Mouse (Mus musculus) heart, postnatal 10 days (tissue): Measurements from ENCODE around the gene Retreg3. TPM values are rescaled to one million over a fixed set of nuclear protein-coding genes. Genes with fewer than 3 reads are reported as not detected.
"Not testable (repeated sequence)": the region's sequence is repeated elsewhere in the genome, so short reads cannot be mapped to it uniquely, and the experiment has no call there.

Experiments
- DNase-seq, 2 experiments: peaks; one replicate each; pipeline ENCODE4 v3.0.0; 2021
- intact Hi-C: fragments of 180-260 bp; cut with DNase I; formaldehyde crosslinking; loops from one replicate; pipeline ENCODE4 v1.15.1; 2025
- total RNA-seq, 2 experiments: library from RNA; stranded (reverse); gene quantifications; 2 replicates each; pipeline ENCODE4 v1.2.3; 2021

Gene Retreg3
- total RNA-seq, 2 experiments from 2014 or later, result 37.6 to 41.6 TPM

DNA sequence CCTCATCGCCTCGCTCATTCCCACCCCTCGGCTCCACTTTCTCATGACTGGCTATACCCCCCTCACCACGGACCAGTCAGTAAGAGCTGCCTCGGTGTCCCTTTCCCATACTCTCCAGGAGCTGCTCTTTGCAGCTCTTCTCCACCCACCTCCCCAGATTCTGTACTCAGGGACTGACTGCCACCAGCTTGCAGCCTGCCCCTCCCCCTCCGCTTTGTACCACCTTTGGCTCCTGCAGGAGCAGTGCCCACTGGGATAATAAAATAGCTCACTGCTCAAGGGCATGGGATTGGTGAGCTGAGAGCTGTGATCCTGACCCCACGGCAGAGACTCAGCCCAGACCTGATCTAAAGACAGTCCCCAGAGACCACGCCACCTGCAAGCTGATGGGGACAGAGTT is 4.8 kb upstream of the Retreg3 start:
- DNase-seq, intact Hi-C loops: not testable (repeated sequence)

GRCm38 (mm10) chr11:101120545-101121188 is 974 bp upstream of the Retreg3 start:
- intact Hi-C loops, result loop anchor here (2.0 kb wide), 1 partner anchor 48 kb away; no protein-coding TSS in a partner anchor
- no peak for DNase-seq

DNA sequence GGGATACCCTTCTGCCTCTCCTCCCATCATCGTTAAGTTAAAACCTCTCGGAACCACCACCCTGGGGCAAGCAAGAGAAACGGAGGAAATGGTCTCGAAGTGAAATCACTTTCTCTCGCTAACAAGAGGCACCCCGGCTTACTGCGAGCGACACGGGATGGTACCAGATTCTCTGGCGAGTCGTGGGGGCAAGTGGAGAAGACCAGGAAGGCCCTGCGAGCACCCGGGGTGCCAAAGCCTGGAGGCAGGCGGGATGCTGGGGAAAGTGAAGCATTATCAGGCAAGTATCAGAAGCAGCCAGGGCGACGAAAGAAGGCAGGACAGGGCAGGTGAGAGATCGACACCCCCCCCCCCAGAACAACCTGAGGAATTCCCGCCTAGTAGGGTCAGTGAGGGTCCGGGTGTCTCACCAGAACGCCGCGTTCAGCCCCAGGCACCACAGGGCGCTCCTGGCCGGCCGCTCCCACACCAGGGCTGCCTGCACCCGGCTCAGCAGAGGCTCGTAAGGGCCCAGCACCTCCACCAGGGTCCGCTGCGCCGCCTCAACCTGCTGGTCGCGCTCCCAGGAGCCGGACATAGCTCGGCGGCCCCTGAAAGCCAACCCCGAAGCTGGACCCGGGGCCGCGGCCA is 447 bp downstream of the Retreg3 start:
- intact Hi-C loops, result no loop called here
- no peak for DNase-seq

DNA sequence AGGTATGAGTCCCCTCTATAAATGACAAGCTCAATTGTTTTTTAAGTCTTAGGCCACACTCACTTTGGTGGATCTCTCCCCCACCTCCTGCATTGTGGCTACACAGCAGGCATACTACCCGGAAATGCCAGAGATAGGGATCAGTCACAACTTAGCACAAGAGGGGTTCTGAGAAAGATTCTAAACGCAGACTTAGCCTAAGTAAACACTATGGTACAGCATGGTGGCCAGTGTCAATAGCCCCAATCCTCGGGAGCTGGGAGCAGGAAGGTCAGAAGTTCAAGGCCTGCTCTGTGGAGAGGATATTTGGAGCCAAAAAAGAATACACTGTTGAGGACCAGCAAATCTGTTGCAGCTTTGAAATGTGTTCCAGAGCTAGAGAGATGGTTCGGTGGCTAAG is 1.6 kb downstream of the Retreg3 start:
- no peak for DNase-seq
- intact Hi-C loops, result no loop called here

DNA sequence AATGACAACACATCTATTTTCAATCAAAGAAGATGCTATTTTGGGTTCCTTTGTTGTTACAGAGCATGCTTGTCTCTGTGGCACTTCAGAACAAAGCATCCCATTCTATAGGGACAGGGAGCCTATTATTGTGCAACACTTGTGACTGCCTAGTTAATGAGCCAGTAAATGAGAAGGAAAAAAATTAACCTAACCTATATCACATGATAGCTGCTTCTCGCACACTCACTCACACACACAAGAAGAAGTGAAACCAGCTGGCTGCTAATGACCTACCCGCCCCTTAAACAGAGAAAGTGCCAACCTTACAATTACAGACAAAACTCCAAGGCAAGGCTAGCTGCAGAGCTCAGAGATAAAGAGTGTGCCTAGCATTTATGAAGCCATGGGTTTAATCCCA is 4.1 kb downstream of the Retreg3 start:
- intact Hi-C loops, result no loop called here
- no peak for DNase-seq

- intact Hi-C loops, result no loop called here
- DNase-seq, result no peak
These were observed 7.5 kb downstream of the Retreg3 start for GRCm38 (mm10) chr11:101112186-101112585.

DNA sequence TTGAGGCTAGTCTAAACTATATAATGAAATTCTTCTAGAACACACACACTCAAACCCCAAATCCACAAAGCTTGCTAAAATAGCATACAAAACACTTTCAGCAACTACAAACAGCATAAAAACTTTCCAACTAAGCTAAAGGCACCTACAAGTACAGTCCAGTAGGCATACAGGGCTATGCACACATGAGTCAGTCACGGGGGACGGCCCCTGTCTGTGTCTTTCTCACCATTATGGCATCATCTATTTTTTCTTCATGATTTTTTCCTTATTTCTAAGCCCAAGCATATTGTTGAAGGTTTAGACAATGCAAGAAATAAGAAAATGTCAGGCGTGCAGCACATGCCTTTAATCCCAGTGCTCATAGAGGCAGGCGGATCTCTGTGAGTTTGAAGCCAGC is 8.5 kb downstream of the Retreg3 start:
- intact Hi-C loops, result no loop called here
- DNase-seq, result no peak

DNA sequence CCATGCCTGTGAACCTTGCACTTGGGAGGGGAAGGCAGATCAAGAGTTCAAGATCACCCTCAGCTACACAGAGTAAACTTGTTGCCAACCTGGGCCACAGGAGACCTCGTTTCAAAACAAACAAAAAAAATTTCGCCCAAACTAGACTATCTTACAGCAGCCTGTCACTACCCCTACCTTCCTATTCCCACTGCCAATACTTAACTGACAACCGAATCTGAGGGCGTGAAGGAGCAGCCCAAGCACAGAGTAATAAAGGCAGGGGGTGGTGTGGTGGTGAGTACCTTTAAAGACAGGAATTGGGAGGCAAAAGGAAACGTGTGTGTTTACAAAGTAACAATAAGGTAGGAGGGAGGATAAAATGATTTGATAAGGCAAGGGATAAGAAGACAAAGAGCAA is 9.0 kb downstream of the Retreg3 start:
- intact Hi-C loops, result no loop called here
- no peak for DNase-seq

DNA sequence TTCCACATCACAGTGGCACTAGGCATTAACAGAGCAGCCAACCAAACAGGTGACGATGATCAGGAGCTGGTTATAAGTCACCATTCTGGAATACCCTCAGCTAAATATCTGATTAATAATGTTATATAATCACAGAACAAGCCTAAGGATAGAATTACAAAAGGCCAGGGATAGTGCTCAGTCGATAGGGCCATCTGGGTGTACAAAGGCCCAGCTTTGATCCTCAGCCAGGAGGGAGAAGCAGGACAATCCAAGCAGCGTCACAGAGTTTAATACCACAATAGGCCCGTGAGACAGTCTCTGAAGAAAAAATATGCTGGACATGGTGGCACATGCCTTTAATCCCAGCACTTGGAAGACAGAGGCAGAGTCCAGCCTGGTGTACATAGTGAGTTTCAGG is 10.3 kb downstream of the Retreg3 start:
- intact Hi-C loops, result no loop called here
- no peak for DNase-seq

- intact Hi-C loops, result no loop called here
- no peak for DNase-seq
These were observed 16.7 kb downstream of the Retreg3 start for GRCm38 (mm10) chr11:101103011-101103410.

DNA sequence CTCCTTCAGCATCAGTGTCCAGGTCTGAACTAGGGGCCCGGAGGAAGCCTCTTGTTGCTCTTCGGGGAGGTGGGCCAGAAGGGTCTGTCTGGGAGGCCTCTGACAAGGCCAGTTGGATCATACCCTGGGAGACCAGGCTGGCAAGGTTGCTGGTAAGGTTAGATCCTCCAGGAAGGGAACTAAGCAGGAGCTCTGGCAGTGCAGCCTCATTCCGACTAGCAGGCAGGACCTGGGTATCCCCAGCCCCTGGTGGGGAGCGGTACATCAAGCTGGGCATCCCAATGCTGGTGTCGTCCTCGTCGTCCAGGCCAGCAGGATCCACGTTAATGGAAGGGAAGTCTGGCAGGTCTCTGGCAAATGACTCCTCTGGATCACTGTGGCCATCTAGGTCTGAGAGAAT is 21.5 kb downstream of the Retreg3 start:
- DNase-seq, result no peak
- intact Hi-C loops, result loop anchor here (10.0 kb wide), 1 partner anchor 207 kb away; the partner anchor contains the start of gene Becn1

GRCm38 (mm10) chr11:101095314-101096024 is 24.2 kb downstream of the Retreg3 start, which contains the start of gene Psmc3ip:
Gene Psmc3ip, minus strand, starts transcription at chr11:101095436.
- DNase-seq, result peak; percentile 98 to 99
- intact Hi-C loops, result loop anchor here (1.0 to 10.0 kb wide), 2 partner anchors 79 to 209 kb away; partner anchors contain the start of gene Becn1

DNA sequence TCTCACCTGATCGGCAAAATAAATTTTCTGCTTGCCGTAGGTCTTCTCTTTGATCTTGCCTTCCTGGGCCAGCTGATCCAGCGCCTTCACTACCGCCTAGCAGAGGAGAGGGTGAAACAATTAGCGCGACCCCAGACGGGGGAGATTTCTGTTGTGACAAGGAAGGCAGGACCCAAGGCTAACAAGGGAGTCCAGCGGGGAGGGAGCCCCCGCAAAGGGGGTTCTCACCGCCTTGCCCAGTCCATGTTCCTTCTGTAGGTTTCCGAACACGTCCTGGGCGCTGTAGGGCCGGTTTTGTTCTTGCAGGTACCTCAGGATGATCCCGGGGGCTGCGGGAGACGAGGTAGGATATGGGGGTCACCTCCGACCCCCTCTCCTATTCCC is 24.8 kb downstream of the Retreg3 start:
- intact Hi-C loops, result loop anchor here (1.0 to 10.0 kb wide), 2 partner anchors 79 to 210 kb away; partner anchors contain the start of gene Becn1
- no peak for DNase-seq

- no peak for DNase-seq
- intact Hi-C loops, result loop anchor here (10.0 kb wide), 1 partner anchor 215 kb away; the partner anchor contains the start of gene Becn1
These were observed 29.8 kb downstream of the Retreg3 start for GRCm38 (mm10) chr11:101089931-101090330.

- intact Hi-C loops, result no loop called here
- no peak for DNase-seq
These were observed 32.0 kb downstream of the Retreg3 start for GRCm38 (mm10) chr11:101087682-101088055.

DNA sequence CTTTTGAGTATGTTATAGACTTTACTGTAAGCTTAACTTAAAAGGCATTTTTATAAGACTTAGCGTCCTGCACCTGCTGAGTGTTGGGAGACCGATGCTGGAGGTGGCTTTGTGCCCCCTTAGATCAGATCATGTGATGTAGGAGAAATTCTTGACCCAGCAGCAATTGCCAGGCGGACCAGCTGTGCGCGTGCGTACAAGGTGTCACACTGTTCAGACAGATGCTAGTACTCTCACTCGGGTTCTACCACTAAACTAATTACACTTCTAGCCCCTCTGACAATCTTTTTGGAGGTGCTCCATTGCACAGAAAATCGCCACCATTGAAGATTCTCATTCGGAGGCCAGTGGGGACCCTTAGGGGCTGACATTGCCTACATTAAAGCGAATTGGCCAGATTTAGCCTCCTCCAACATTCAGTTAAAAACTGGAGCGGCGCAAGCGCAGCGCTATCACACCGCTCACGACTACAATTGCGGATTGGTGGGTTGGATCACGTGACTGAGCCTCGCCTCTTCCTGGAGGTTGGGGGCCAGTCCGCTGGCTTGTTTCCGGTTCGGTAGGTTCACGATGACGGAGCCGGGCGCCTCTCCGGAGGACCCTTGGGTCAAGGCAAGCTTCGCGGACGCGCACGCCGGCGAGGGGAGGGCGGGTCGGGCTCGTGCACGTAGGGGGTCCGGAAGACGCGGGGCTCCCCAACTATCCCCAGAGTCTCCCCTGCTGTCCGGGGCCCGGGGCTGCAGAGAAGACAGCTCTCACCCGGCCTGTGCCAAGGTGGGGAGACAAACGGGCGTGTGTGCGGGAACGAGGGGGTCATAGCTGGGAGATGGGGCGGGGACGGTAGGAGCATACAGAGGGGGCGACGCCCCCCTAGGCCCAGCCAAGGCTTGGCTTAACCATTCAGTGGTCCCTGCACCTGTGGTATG is 32.7 kb downstream of the Retreg3 start, which contains the start of gene Mlx:
Gene Mlx, plus strand, starts transcription at position 522 of the 926 bp plus-strand sequence.
- peak; percentile 93 to 95 for DNase-seq
- intact Hi-C loops, result no loop called here

- intact Hi-C loops, result no loop called here
- DNase-seq, result peak in 1 of 2 experiments; percentile 47
These were observed 33.4 kb downstream of the Retreg3 start for GRCm38 (mm10) chr11:101086323-101086674.

GRCm38 (mm10) chr11:101085617-101086322 is 33.9 kb downstream of the Retreg3 start:
- intact Hi-C loops, result no loop called here
- no peak for DNase-seq

GRCm38 (mm10) chr11:101084811-101085210 is 34.9 kb downstream of the Retreg3 start:
- intact Hi-C loops, result no loop called here
- DNase-seq, result no peak

DNA sequence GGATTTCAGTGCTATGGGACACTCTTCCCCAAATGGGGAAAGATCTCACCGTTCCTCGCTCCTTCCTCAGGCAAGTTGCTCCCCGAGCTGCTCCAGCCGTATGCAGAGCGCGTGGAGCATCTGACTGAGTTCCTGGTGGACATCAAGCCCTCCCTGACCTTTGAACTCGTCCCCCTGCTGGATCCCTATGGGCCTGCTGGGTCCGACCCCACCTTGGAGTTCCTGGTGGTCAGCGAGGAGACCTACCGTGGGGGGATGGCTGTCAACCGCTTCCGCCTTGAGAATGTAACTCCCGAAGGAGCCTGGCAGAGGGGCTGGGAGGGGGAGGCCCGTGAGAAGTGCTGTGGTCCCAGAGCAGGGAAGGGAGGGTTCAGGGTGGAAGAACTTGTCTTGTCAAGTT is 35.4 kb downstream of the Retreg3 start:
- intact Hi-C loops, result no loop called here
- DNase-seq, result no peak
